Mouse (Mus musculus) spleen, postnatal 14 days (tissue): ENCODE data around the gene Olfr493.

Experiments
- DNase-seq, 2 experiments: peaks; one replicate each; pipeline ENCODE4 v3.0.0; 2021 to 2022; ENCODE audit warnings: low spot score in 2 of 2

Gene Olfr493

DNA sequence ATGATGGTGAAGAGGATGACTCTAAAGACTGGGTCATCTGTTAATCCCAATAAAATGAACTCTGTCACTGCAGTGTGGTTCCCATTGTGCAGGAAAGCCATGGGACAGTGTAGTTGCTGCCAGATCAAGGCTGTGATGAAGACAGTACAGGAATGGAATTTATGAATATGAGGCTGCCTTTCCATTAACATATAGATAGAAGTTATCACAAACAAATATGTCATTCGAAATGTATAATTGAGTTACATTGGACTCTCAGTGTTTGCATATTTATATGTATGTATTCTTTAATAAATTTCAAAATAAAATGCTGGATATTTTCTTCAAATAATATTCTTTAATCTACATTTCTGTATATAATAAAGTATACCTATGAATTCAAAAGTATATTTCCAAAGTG, at the start of gene Olfr493:
Gene Olfr493, minus strand, starts transcription at position 101 of the 400 bp plus-strand sequence.
- DNase-seq = no peak

DNA sequence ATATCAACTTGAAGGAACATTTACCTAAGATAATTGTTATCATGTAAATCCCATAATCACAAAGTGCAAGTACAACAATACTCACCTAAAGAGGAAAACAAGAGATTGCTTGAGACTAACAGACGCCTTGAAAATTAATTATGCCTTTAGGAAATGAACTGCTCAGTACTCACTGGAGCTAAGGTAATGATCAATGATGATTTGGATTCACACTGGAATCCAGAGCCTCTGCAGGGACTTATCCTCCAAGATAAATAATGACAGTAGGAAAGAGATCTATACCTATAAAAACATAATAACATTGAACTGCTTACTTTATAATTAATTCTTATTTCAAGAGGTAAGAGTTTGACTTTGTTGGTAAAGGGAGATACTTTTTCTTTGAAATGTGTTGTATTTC, 46.1 kb upstream of the Olfr493 start, which contains the start of gene Olfr495:
Gene Olfr495, plus strand, starts transcription at position 301 of the 400 bp plus-strand sequence.
- no peak for DNase-seq

DNA sequence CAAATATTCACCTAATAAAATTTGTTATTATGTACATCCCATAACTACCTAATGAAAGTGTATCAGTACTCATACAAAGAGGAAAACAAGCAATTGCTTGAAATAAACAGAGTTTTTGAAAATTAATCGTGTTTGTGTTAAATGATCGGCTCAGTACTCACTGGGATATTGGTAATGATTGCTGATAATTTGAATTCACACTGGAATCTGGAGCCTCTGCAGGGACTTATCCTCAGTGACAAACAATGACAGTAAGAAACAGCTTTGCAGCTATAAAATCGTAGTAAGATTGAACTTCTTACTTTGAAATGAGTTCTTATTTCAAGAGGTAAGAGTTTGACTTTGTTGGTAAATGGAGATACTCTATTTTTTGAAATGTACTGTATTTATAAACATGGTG, 18.3 kb upstream of the Olfr493 start, which contains the start of gene Olfr494:
Gene Olfr494, plus strand, starts transcription at position 301 of the 400 bp plus-strand sequence.
- no peak for DNase-seq

DNA sequence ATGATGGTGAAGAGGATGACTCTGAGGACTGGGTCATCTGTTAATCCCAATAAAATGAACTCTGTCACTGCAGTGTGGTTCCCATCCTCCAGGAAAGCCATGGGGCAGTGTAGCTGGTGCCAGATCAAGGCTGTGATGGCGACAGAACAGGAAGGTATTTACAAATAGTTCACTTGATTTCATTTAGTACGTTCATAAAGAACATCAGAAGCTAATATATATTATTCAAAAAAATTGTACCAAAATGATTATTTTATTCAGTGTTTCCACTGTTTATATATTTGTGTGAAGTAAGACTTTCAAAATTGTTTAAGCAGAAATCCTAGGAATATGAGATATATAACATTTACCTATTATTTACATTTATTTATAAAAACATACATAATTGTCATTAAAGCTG, 23.2 kb downstream of the Olfr493 start, which contains the start of gene Olfr492:
Gene Olfr492, minus strand, starts transcription at position 101 of the 400 bp plus-strand sequence.
- no peak for DNase-seq

DNA sequence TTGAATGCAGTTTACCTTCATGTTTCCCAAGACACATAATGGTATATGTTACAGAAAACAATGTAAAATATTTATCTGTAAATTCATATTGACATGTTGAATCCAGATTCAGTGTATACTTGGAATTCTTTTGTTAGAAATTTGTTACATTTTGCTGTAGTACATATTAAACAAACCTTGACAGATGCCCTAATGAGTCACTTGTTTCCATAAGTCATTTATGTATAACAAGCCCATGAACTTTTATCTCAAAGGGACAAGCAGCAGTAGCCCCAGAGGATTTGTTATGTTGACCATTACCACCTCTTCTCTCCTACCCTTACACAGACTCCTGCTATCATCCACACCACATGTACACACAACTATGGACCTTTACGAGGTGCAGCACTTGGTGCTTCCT, 33.6 kb downstream of the Olfr493 start, which contains the start of gene Olfr491:
Gene Olfr491, plus strand, starts transcription at position 301 of the 400 bp plus-strand sequence.
- DNase-seq = no peak
